Comparison of ENCODE assay signal across 15 mouse cellular contexts in the genomic region with DNA sequence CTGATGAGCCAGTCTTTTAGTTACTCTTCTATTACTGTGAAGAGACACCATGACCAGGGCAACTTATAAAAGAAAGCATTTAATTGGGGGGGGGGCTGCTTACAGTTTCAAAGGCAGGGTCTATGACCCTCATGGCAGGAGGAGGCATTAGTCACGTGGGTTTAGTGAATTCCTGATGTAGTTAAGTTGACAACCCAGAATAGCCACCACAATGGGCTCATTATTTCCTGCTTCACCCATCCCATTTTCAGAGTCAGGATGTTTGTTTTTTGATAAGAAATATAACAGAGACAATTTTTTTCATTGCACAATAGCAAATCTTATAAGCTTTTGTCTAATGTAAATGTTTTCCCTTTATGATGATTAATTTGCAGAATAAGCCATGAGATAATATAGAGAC.
"Had no signal": no experiment of that assay in that cellular context is flagged by ENCODE, and none has a peak within 500 bp of the region (broad histone marks: within the 10 kb centered on the region; RNA-seq: fewer than 3 reads in every experiment).

No protein-coding gene starts in this region.

- H3K27me3 ChIP-seq: neural tube, embryonic 13.5 days; neural tube, embryonic 15.5 days; stomach, embryonic 15.5 days had no signal

- H3K27ac ChIP-seq: neural tube, embryonic 13.5 days; neural tube, embryonic 15.5 days; stomach, embryonic 15.5 days had no signal

- H3K4me2 ChIP-seq: neural tube, embryonic 13.5 days; neural tube, embryonic 15.5 days; stomach, embryonic 15.5 days had no signal

- H3K4me1 ChIP-seq: neural tube, embryonic 13.5 days; neural tube, embryonic 15.5 days; stomach, embryonic 15.5 days had no signal

- H3K9me3 ChIP-seq: neural tube, embryonic 13.5 days; neural tube, embryonic 15.5 days; stomach, embryonic 15.5 days had no signal

- H3K9ac ChIP-seq: neural tube, embryonic 13.5 days; neural tube, embryonic 15.5 days; stomach, embryonic 15.5 days had no signal

- H3K4me3 ChIP-seq: neural tube, embryonic 13.5 days; neural tube, embryonic 15.5 days; stomach, embryonic 15.5 days had no signal

- DNase-seq: retina, postnatal 1 day; right cerebral cortex, adult 18-20 months; right cerebral cortex, postnatal 14 days; right cerebral cortex, postnatal 25 days; right cerebral cortex, postnatal 4 days; spleen, adult 18-20 months; thymus, adult 18-20 months; thymus, adult 2 months; thymus, postnatal 14 days; thymus, postnatal 25 days; thymus, postnatal 36 days; thymus, postnatal 4 days had no signal
